Mouse (Mus musculus): Measurements from ENCODE around the gene Net1. TPM values are rescaled to one million over a fixed set of nuclear protein-coding genes. Genes with fewer than 3 reads are reported as not detected.
"Not testable (repeated sequence)": the region's sequence is repeated elsewhere in the genome, so short reads cannot be mapped to it uniquely, and the experiment has no call there.

Gene Net1
- polyA plus RNA-seq, 1 experiment from 2014 or later: 117 TPM

- not testable (repeated sequence) for H3K27me3 ChIP-seq (replicated peaks; ENCODE audit: low read depth, poor library complexity, severe bottlenecking); H3K27ac ChIP-seq (replicated peaks); H3K9me3 ChIP-seq; H3K36me3 ChIP-seq (replicated peaks); H3K4me3 ChIP-seq; H3K4me1 ChIP-seq; DNase-seq (ENCODE audit: low spot score)
- WGBS: 83% methylated on average over 3 of the region's 3 CpGs
Observed at GRCm38 (mm10) chr13:3853648-3854333, 64.2 kb downstream of the Net1 start, which contains the start of gene Calm5. Calm5 (plus strand) TSS chr13:3854173.

DNA sequence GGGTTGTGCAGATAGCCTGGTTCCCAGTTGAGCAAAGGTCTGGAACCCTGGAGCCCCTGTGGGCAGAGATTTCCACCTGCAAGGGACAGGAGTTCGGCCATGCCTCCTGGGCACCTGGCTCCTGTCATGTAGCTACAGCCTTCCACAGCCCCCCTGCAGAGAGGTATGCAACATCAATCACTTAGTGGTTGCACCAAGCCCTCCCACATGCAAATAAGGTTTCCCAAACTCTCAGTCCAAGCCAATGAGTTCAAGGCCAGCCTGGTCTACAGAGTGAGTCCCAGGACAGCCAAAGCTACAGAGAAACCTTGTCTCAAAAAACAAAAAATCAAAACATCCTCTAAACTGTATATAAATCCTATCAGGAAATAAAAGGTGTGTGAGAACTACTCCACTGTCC lies 67.7 kb downstream of the Net1 start:
- no peaks in the 10 kb centered on the region for H3K36me3 ChIP-seq (replicated peaks)
- H3K4me1 ChIP-seq: no peaks in the 10 kb centered on the region
- H3K9me3 ChIP-seq: no peaks in the 10 kb centered on the region
- WGBS: 81% methylated on average over 1 of the region's 1 CpGs
- no peak for DNase-seq (ENCODE audit: low spot score)
- H3K27ac ChIP-seq (replicated peaks): no peak overlapping the region
- H3K27me3 ChIP-seq (replicated peaks; ENCODE audit: low read depth, poor library complexity, severe bottlenecking): no peaks in the 10 kb centered on the region
- H3K4me3 ChIP-seq: no peak overlapping the region

DNA sequence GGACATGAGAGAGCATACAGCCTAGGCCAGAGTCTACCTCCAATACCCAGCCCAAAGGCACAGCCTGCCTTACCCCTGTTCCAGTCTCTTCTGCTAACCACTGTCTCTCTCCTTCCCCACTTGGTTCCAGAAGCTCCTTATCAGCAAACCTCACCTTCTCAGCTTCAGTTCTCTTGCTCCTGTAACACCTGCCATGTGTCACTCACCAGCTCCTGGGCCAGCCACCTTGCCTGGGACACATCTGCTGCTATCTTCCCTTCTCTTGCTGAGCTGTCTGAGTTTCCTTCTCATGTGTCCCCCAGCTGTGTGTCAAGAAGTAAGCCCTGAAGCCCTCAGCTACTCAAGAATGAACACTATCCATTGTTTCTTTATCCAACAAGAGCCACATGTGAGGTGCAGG lies 77.4 kb downstream of the Net1 start:
- H3K4me1 ChIP-seq; H3K27ac ChIP-seq (replicated peaks); H3K9me3 ChIP-seq; H3K36me3 ChIP-seq (replicated peaks); DNase-seq (ENCODE audit: low spot score); H3K4me3 ChIP-seq; H3K27me3 ChIP-seq (replicated peaks; ENCODE audit: low read depth, poor library complexity, severe bottlenecking): not testable (repeated sequence)

GRCm38 (mm10) chr13:3837312-3837807 lies 80.7 kb downstream of the Net1 start, which contains the start of gene Calm4:
Calm4 (plus strand) TSS chr13:3837757.
- not testable (repeated sequence) for H3K36me3 ChIP-seq (replicated peaks); H3K27ac ChIP-seq (replicated peaks); H3K4me1 ChIP-seq; DNase-seq (ENCODE audit: low spot score); H3K27me3 ChIP-seq (replicated peaks; ENCODE audit: low read depth, poor library complexity, severe bottlenecking); H3K4me3 ChIP-seq; H3K9me3 ChIP-seq

- H3K36me3 ChIP-seq (replicated peaks); DNase-seq (ENCODE audit: low spot score); H3K4me3 ChIP-seq; H3K27me3 ChIP-seq (replicated peaks; ENCODE audit: low read depth, poor library complexity, severe bottlenecking); H3K4me1 ChIP-seq; H3K27ac ChIP-seq (replicated peaks); H3K9me3 ChIP-seq: not testable (repeated sequence)
Observed at GRCm38 (mm10) chr13:3833644-3834043, 84.4 kb downstream of the Net1 start.

- no peak for DNase-seq (ENCODE audit: low spot score)
- Histone ChIP-seq H3K27ac (replicated peaks) (no peak overlapping the region), H3K4me1 (no peaks in the 10 kb centered on the region), H3K27me3 (replicated peaks; ENCODE audit: low read depth, poor library complexity, severe bottlenecking) (no peaks in the 10 kb centered on the region), H3K36me3 (replicated peaks) (no peaks in the 10 kb centered on the region), H3K9me3 (no peaks in the 10 kb centered on the region), H3K4me3 (no peak overlapping the region)
- WGBS: 84% methylated on average over 2 of the region's 2 CpGs
Observed at GRCm38 (mm10) chr13:3832450-3832849, 85.6 kb downstream of the Net1 start.

Small RNA genes lying within 50 kb of the gene (microRNA-seq; reads per million reads assigned to microRNA genes)
- not detected for gene Gm22460

Other genes with a start within 250 kb of the Net1 start
- not detected in 2 replicates for gene Calml3, start 113.9 kb downstream of the Net1 start, polyA plus RNA-seq (2016; fragmentation: Nextera tagmentation; extraction: Ambion mirVana)
- gene Calm4, start 80.5 kb downstream of the Net1 start, polyA plus RNA-seq (2016; fragmentation: Nextera tagmentation; extraction: Ambion mirVana): not detected in 2 replicates
- gene Calm5, start 64.0 kb downstream of the Net1 start, polyA plus RNA-seq (2016; fragmentation: Nextera tagmentation; extraction: Ambion mirVana): not detected in 2 replicates
- not detected in 2 replicates for gene Tubal3, start 54 bp upstream of the Net1 start, polyA plus RNA-seq (2016; fragmentation: Nextera tagmentation; extraction: Ambion mirVana)
- not detected in 2 replicates for gene Ucn3, start 27.1 kb upstream of the Net1 start, polyA plus RNA-seq (2016; fragmentation: Nextera tagmentation; extraction: Ambion mirVana)
- 0.18 and 0.26 TPM in 2 replicates for gene Akr1c14, start 130.8 kb upstream of the Net1 start, polyA plus RNA-seq (2016; fragmentation: Nextera tagmentation; extraction: Ambion mirVana)
- not detected in 2 replicates for gene Akr1c18, start 232.4 kb upstream of the Net1 start, polyA plus RNA-seq (2016; fragmentation: Nextera tagmentation; extraction: Ambion mirVana)

Data from embryonic facial prominence, embryonic 10.5 days (tissue).